ENCODE assay signal across 24 mouse cellular contexts in genomic region chr11:67364986-67365721, GRCm38 (mm10). TPM values are rescaled to one million over a fixed set of nuclear protein-coding genes. Genes with fewer than 3 reads are reported as not detected.
"Had no signal": no experiment of that assay in that cellular context is flagged by ENCODE, and none has a peak within 500 bp of the region (broad histone marks: within the 10 kb centered on the region; RNA-seq: fewer than 3 reads in every experiment).

No protein-coding gene starts in this region.

- H3K36me3 ChIP-seq: kidney, embryonic 15.5 days; limb, embryonic 12.5 days; limb, embryonic 15.5 days had no signal

- H3K9ac ChIP-seq: kidney, embryonic 15.5 days; limb, embryonic 12.5 days; limb, embryonic 15.5 days; liver, embryonic 14.5 days; liver, postnatal 0 days had no signal

- H3K4me2 ChIP-seq: kidney, embryonic 15.5 days; limb, embryonic 12.5 days; limb, embryonic 15.5 days; liver, embryonic 11.5 days; midbrain, embryonic 11.5 days had no signal

- ATAC-seq: intestine, postnatal 0 days; liver, postnatal 0 days had no signal

- H3K9me3 ChIP-seq: kidney, embryonic 15.5 days; limb, embryonic 12.5 days; limb, embryonic 15.5 days had no signal

- H3K27ac ChIP-seq: kidney, embryonic 15.5 days; left cerebral cortex, adult 2 months; limb, embryonic 12.5 days; limb, embryonic 15.5 days; liver, embryonic 14.5 days; stomach, postnatal 0 days had no signal

- DNase-seq: kidney, adult 2 months; kidney, postnatal 10 days; kidney, postnatal 36 days; layer of hippocampus, postnatal 36 days; liver, postnatal 0 days; lung, postnatal 4 days; midbrain, embryonic 14.5 days; right cerebral cortex, adult 18-20 months; right cerebral cortex, postnatal 14 days; right cerebral cortex, postnatal 4 days; thymus, adult 2 months; thymus, postnatal 25 days had no signal

- H3K4me3 ChIP-seq: kidney, embryonic 15.5 days; left cerebral cortex, adult 2 months; limb, embryonic 12.5 days; limb, embryonic 15.5 days had no signal

- H3K27me3 ChIP-seq: kidney, embryonic 15.5 days; limb, embryonic 12.5 days; limb, embryonic 15.5 days had no signal

- H3K4me1 ChIP-seq: kidney, embryonic 15.5 days; limb, embryonic 12.5 days had no signal

RNA-seq across cellular contexts. Expression of gene Myh13, which starts 43.7 kb away (rescaled TPM):
- total RNA-seq: megakaryocyte progenitor cell, adult 5-6 weeks; megakaryocyte-erythroid progenitor cell, adult 5-6 weeks had no signal
- polyA plus RNA-seq: intestine, postnatal 0 days; kidney, adult 2 months; liver, embryonic 11.5 days; liver, embryonic 14.5 days; liver, postnatal 0 days; stomach, embryonic 14.5 days; stomach, postnatal 0 days had no signal
